Mouse (Mus musculus) ES-Bruce4 (cell line): ENCODE results near the gene Notch2. TPM values are rescaled to one million over a fixed set of nuclear protein-coding genes. Genes with fewer than 3 reads are reported as not detected.

Experiments
- H3K27ac ChIP-seq: 2 replicates; pipeline ENCODE4 v1.5.1; 2012; ENCODE audit warnings: low read length, inconsistent platforms; ENCODE audit not compliant: insufficient read depth
- H3K27me3 ChIP-seq: 2 replicates; pipeline ENCODE4 v1.6.1; 2012; ENCODE audit warnings: mild to moderate bottlenecking, low read length, inconsistent platforms; ENCODE audit not compliant: control insufficient read depth, poor library complexity, insufficient read depth, severe bottlenecking
- H3K36me3 ChIP-seq: 2 replicates; pipeline ENCODE4 v1.6.1; 2012; ENCODE audit warnings: inconsistent platforms, mild to moderate bottlenecking, low read length, moderate library complexity; ENCODE audit not compliant: control insufficient read depth, poor library complexity, insufficient read depth, severe bottlenecking
- H3K4me1 ChIP-seq: one replicate; pipeline ENCODE4 v1.8.1; 2011; ENCODE audit warnings: low read length; ENCODE audit not compliant: control insufficient read depth, insufficient read depth
- H3K4me3 ChIP-seq: 2 replicates; pipeline ENCODE4 v1.5.1; 2011; ENCODE audit warnings: low read depth, mild to moderate bottlenecking, low read length
- H3K9ac ChIP-seq: 2 replicates; pipeline ENCODE4 v1.6.1; 2012; ENCODE audit warnings: low read depth, mild to moderate bottlenecking, inconsistent platforms; ENCODE audit not compliant: poor library complexity, severe bottlenecking
- H3K9me3 ChIP-seq: replicated peaks from 2 replicates; pipeline ENCODE4 v1.6.1; 2012; ENCODE audit warnings: mild to moderate bottlenecking, low read length, inconsistent platforms; ENCODE audit not compliant: control insufficient read depth, poor library complexity, insufficient read depth, severe bottlenecking
- CTCF ChIP-seq: IDR thresholded peaks from one replicate; pipeline ENCODE4 v1.8.1; 2011; ENCODE audit warnings: low read depth, low read length
- EP300 ChIP-seq: IDR thresholded peaks from 2 replicates; pipeline ENCODE4 v1.6.1; 2011; ENCODE audit warnings: low read depth, low read length; ENCODE audit not compliant: insufficient read depth
- POLR2A ChIP-seq: IDR thresholded peaks from one replicate; pipeline ENCODE4 v1.8.1; 2011; ENCODE audit warnings: low read length; ENCODE audit not compliant: insufficient read depth
- polyA plus RNA-seq: library from polyadenylated mRNA; stranded (reverse); fragments of >200 nt; gene quantifications from 2 replicates; pipeline ENCODE4 v1.2.4, GENCODE M21; 2011; ENCODE audit warnings: low read depth; ENCODE audit not compliant: missing spikeins, insufficient read depth, insufficient read length

Notch2 gene
- polyA plus RNA-seq, 1 experiment: 23.2 TPM

- TF ChIP-seq EP300 (no peak), POLR2A (no peak), CTCF (no peak)
- Histone ChIP-seq H3K4me3 (no peak overlapping the region), H3K27ac (no peak overlapping the region), H3K9me3 (no peaks in the 10 kb centered on the region), H3K27me3 (no peaks in the 10 kb centered on the region), H3K4me1 (no peaks in the 10 kb centered on the region), H3K9ac (no peak overlapping the region), H3K36me3 (no peaks in the 10 kb centered on the region)
These were observed 83.7 kb downstream of the Notch2 start for GRCm38 (mm10) chr3:98096981-98097380.

- no peaks in the 10 kb centered on the region for H3K4me1 ChIP-seq
- TF ChIP-seq POLR2A (no peak), EP300 (no peak)
These were observed 85.3 kb downstream of the Notch2 start for GRCm38 (mm10) chr3:98098676-98099075.

GRCm38 (mm10) chr3:98099287-98099686, 86.0 kb downstream of the Notch2 start:
- Histone ChIP-seq H3K4me3 (no peak overlapping the region), H3K36me3 (no peaks in the 10 kb centered on the region), H3K27ac (no peak overlapping the region), H3K9ac (no peak overlapping the region), H3K9me3 (no peaks in the 10 kb centered on the region), H3K27me3 (no peaks in the 10 kb centered on the region), H3K4me1 (no peaks in the 10 kb centered on the region)
- no peak for TF ChIP-seq EP300
- peak; percentile 49 for TF ChIP-seq CTCF

More at GRCm38 (mm10) chr3:98098676-98099075, 85.3 kb downstream of the Notch2 start:
- H3K9ac ChIP-seq: no peak overlapping the region
- no peak overlapping the region for H3K4me3 ChIP-seq
- H3K36me3 ChIP-seq: no peaks in the 10 kb centered on the region
- no peak overlapping the region for H3K27ac ChIP-seq
- no peaks in the 10 kb centered on the region for H3K27me3 ChIP-seq
- H3K9me3 ChIP-seq: no peaks in the 10 kb centered on the region

- H3K4me3 ChIP-seq: no peak overlapping the region
- no peak overlapping the region for H3K9ac ChIP-seq
- TF ChIP-seq CTCF: no peak
- no peak for TF ChIP-seq POLR2A
- TF ChIP-seq EP300: no peak
- no peaks in the 10 kb centered on the region for H3K27me3 ChIP-seq
- H3K9me3 ChIP-seq: no peaks in the 10 kb centered on the region
- H3K36me3 ChIP-seq: no peaks in the 10 kb centered on the region
- H3K27ac ChIP-seq: no peak overlapping the region
- no peaks in the 10 kb centered on the region for H3K4me1 ChIP-seq
These were observed 88.2 kb downstream of the Notch2 start for GRCm38 (mm10) chr3:98101541-98101940.

- H3K9ac ChIP-seq: no peak overlapping the region
- no peak overlapping the region for H3K27ac ChIP-seq
- no peaks in the 10 kb centered on the region for H3K4me1 ChIP-seq
- no peaks in the 10 kb centered on the region for H3K36me3 ChIP-seq
- no peak overlapping the region for H3K4me3 ChIP-seq
- H3K27me3 ChIP-seq: no peaks in the 10 kb centered on the region
- no peaks in the 10 kb centered on the region for H3K9me3 ChIP-seq
- no peak for TF ChIP-seq CTCF
- no peak for TF ChIP-seq EP300
- no peak for TF ChIP-seq POLR2A
These were observed 91.6 kb downstream of the Notch2 start for GRCm38 (mm10) chr3:98104851-98105471.

- no peaks in the 10 kb centered on the region for H3K9me3 ChIP-seq
- H3K27me3 ChIP-seq: no peaks in the 10 kb centered on the region
- no peak overlapping the region for H3K4me3 ChIP-seq
- H3K27ac ChIP-seq: no peak overlapping the region
- H3K9ac ChIP-seq: no peak overlapping the region
- no peak for TF ChIP-seq EP300
- TF ChIP-seq POLR2A: no peak
- no peak for TF ChIP-seq CTCF
- no peaks in the 10 kb centered on the region for H3K36me3 ChIP-seq
- no peaks in the 10 kb centered on the region for H3K4me1 ChIP-seq
These were observed 92.2 kb downstream of the Notch2 start for GRCm38 (mm10) chr3:98105496-98105895.
